Mouse (Mus musculus): ENCODE measurements around the gene Tmub1. TPM values are rescaled to one million over a fixed set of nuclear protein-coding genes. Genes with fewer than 3 reads are reported as not detected.

Tmub1 gene
- total RNA-seq, 2 experiments from 2014 or later, result 13.4 to 20.9 TPM

Other genes starting within 250 kb of the Tmub1 start
- gene Kcnh2, start 96.2 kb downstream of the Tmub1 start, total RNA-seq (2015), result not detected in 2 replicates
- gene Kcnh2, start 96.2 kb downstream of the Tmub1 start, total RNA-seq (2017), result not detected in 2 replicates
- gene Nos3, start 83.0 kb downstream of the Tmub1 start, total RNA-seq (2015), result 0.05 and 0.25 TPM in 2 replicates
- gene Nos3, start 83.0 kb downstream of the Tmub1 start, total RNA-seq (2017), result 0.16 and 0.29 TPM in 2 replicates
- gene Atg9b, start 55.7 kb downstream of the Tmub1 start, total RNA-seq (2015), result 0.33 and 0.50 TPM in 2 replicates
- 2.2 and 2.7 TPM in 2 replicates for gene Atg9b, start 55.7 kb downstream of the Tmub1 start, total RNA-seq (2017)
- gene Abcb8, start 54.2 kb downstream of the Tmub1 start, total RNA-seq (2015), result 9.3 and 13.9 TPM in 2 replicates
- gene Abcb8, start 54.2 kb downstream of the Tmub1 start, total RNA-seq (2017), result 3.3 and 5.6 TPM in 2 replicates
- gene Asic3, start 34.5 kb downstream of the Tmub1 start, total RNA-seq (2015), result not detected in 2 replicates
- gene Asic3, start 34.5 kb downstream of the Tmub1 start, total RNA-seq (2017), result not detected in 2 replicates
- 18.2 and 27.5 TPM in 2 replicates for gene Cdk5, start 24.3 kb downstream of the Tmub1 start, total RNA-seq (2015)
- gene Cdk5, start 24.3 kb downstream of the Tmub1 start, total RNA-seq (2017), result 16.9 and 18.2 TPM in 2 replicates
- 17.2 and 19.9 TPM in 2 replicates for gene Slc4a2, start 24.0 kb downstream of the Tmub1 start, total RNA-seq (2015)
- 34.2 and 40.0 TPM in 2 replicates for gene Slc4a2, start 24.0 kb downstream of the Tmub1 start, total RNA-seq (2017)
- gene Fastk, start 2.6 kb downstream of the Tmub1 start, total RNA-seq (2015), result 33.4 and 42.2 TPM in 2 replicates
- gene Fastk, start 2.6 kb downstream of the Tmub1 start, total RNA-seq (2017), result 21.7 and 22.3 TPM in 2 replicates
- gene Agap3, start 4.3 kb upstream of the Tmub1 start, total RNA-seq (2015), result 12.1 and 14.2 TPM in 2 replicates
- 19.7 and 23.9 TPM in 2 replicates for gene Agap3, start 4.3 kb upstream of the Tmub1 start, total RNA-seq (2017)
- not detected in 2 replicates for gene Gbx1, start 79.3 kb upstream of the Tmub1 start, total RNA-seq (2015)
- gene Gbx1, start 79.3 kb upstream of the Tmub1 start, total RNA-seq (2017), result not detected in 2 replicates
- not detected in 2 replicates for gene Asb10, start 93.1 kb upstream of the Tmub1 start, total RNA-seq (2015)
- not detected in 2 replicates for gene Asb10, start 93.1 kb upstream of the Tmub1 start, total RNA-seq (2017)
- gene 4931409K22Rik, start 109.0 kb upstream of the Tmub1 start, total RNA-seq (2015), result not detected in 2 replicates
- gene 4931409K22Rik, start 109.0 kb upstream of the Tmub1 start, total RNA-seq (2017), result not detected in 2 replicates
- 18.1 and 24.0 TPM in 2 replicates for gene Abcf2, start 129.6 kb upstream of the Tmub1 start, total RNA-seq (2015)
- gene Abcf2, start 129.6 kb upstream of the Tmub1 start, total RNA-seq (2017), result 53.7 and 54.5 TPM in 2 replicates
- gene Chpf2, start 138.9 kb upstream of the Tmub1 start, total RNA-seq (2015), result 5.0 and 5.1 TPM in 2 replicates
- gene Chpf2, start 138.9 kb upstream of the Tmub1 start, total RNA-seq (2017), result 11.3 and 13.5 TPM in 2 replicates
- not detected in 2 replicates for gene Smarcd3, start 176.6 kb upstream of the Tmub1 start, total RNA-seq (2015)
- 0.07 TPM in 1 of 2 replicates, not detected in the other for gene Smarcd3, start 176.6 kb upstream of the Tmub1 start, total RNA-seq (2017)
- gene Nub1, start 237.7 kb upstream of the Tmub1 start, total RNA-seq (2015), result 38.3 and 39.9 TPM in 2 replicates
- gene Nub1, start 237.7 kb upstream of the Tmub1 start, total RNA-seq (2017), result 61.5 and 67.3 TPM in 2 replicates